Mouse (Mus musculus): ENCODE measurements at regions not wholly inside any gene's neighbourhood (a gene's known extent, or its start where the extent isn't known, plus 50 kb on each side); places are given as distances from the start of the nearest gene placed in this dataset.
A peak's percentile ranks its signal among the peaks of the same experiment; 100 is the strongest.

- no peak overlapping the region for H3K4me2 ChIP-seq (replicated peaks; ENCODE audit: low read depth, low read length)
- peak; percentile 9 for DNase-seq (ENCODE audit: low spot score)
- H3K4me3 ChIP-seq (ENCODE audit: low read depth, low read length), result no peak overlapping the region
- WGBS, result 44% methylated on average over 5 of the region's 5 CpGs
- ATAC-seq, result peak; percentile 49
- no peaks in the 10 kb centered on the region for H3K36me3 ChIP-seq (ENCODE audit: insufficient read depth, low read length)
- H3K9me3 ChIP-seq (ENCODE audit: low read length), result no peaks in the 10 kb centered on the region
- no peak overlapping the region for H3K9ac ChIP-seq (replicated peaks; ENCODE audit: low read depth)
- H3K27ac ChIP-seq (ENCODE audit: low read length), result no peak overlapping the region
- TF ChIP-seq CTCF (IDR thresholded peaks at IDR 0.05), result peak; percentile 36
- no peak for TF ChIP-seq EP300 (IDR thresholded peaks at IDR 0.05)
- H3K4me1 ChIP-seq (ENCODE audit: insufficient read depth, low read depth, low read length), result no peaks in the 10 kb centered on the region
- H3K27me3 ChIP-seq (replicated peaks; ENCODE audit: insufficient read depth, low read length), result no peaks in the 10 kb centered on the region
These were observed 182.9 kb downstream of the Fam76b start for GRCm38 (mm10) chr9:14010261-14010949.

- peak; percentile 20 for ATAC-seq
- no peaks in the 10 kb centered on the region for H3K27me3 ChIP-seq (replicated peaks; ENCODE audit: insufficient read depth, low read length)
- no peak overlapping the region for H3K4me3 ChIP-seq (ENCODE audit: low read depth, low read length)
- no peaks in the 10 kb centered on the region for H3K9me3 ChIP-seq (ENCODE audit: low read length)
- H3K4me1 ChIP-seq (ENCODE audit: insufficient read depth, low read depth, low read length), result peaks cover 6% of the 10 kb centered on the region; the same call in 1 of the 2 replicates
- H3K27ac ChIP-seq (ENCODE audit: low read length), result no peak overlapping the region
- DNase-seq (ENCODE audit: low spot score), result no peak
- no peak for TF ChIP-seq EP300 (IDR thresholded peaks at IDR 0.05)
- no peak for TF ChIP-seq CTCF (IDR thresholded peaks at IDR 0.05)
- no peaks in the 10 kb centered on the region for H3K36me3 ChIP-seq (ENCODE audit: insufficient read depth, low read length)
- no peak overlapping the region for H3K4me2 ChIP-seq (replicated peaks; ENCODE audit: low read depth, low read length)
- H3K9ac ChIP-seq (replicated peaks; ENCODE audit: low read depth), result no peak overlapping the region
These were observed 196.7 kb downstream of the Fam76b start for GRCm38 (mm10) chr9:14024216-14024615.

GRCm38 (mm10) chr9:14024701-14025100 lies 197.2 kb downstream of the Fam76b start:
- Histone ChIP-seq H3K27ac (ENCODE audit: low read length) (no peak overlapping the region), H3K9ac (replicated peaks; ENCODE audit: low read depth) (no peak overlapping the region), H3K4me1 (ENCODE audit: insufficient read depth, low read depth, low read length) (peaks cover 6% of the 10 kb centered on the region; the same call in 1 of the 2 replicates), H3K9me3 (ENCODE audit: low read length) (no peaks in the 10 kb centered on the region), H3K27me3 (replicated peaks; ENCODE audit: insufficient read depth, low read length) (no peaks in the 10 kb centered on the region), H3K4me2 (replicated peaks; ENCODE audit: low read depth, low read length) (no peak overlapping the region), H3K4me3 (ENCODE audit: low read depth, low read length) (no peak overlapping the region), H3K36me3 (ENCODE audit: insufficient read depth, low read length) (no peaks in the 10 kb centered on the region)
- no peak for TF ChIP-seq EP300 (IDR thresholded peaks at IDR 0.05)
- no peak for TF ChIP-seq CTCF (IDR thresholded peaks at IDR 0.05)
- 28% methylated on average over 3 of the region's 3 CpGs for WGBS
- ATAC-seq, result peak; percentile 72
- DNase-seq (ENCODE audit: low spot score), result peak; percentile 73

GRCm38 (mm10) chr9:14028056-14028455 lies 200.5 kb downstream of the Fam76b start:
- TF ChIP-seq EP300 (IDR thresholded peaks at IDR 0.05) (peak; percentile 62; the same call in 1 of the 2 replicates), CTCF (IDR thresholded peaks at IDR 0.05) (no peak)
- ATAC-seq (peak; percentile 78), DNase-seq (ENCODE audit: low spot score) (peak; percentile 80)
- no peak overlapping the region for H3K9ac ChIP-seq (replicated peaks; ENCODE audit: low read depth)
- H3K4me1 ChIP-seq (ENCODE audit: insufficient read depth, low read depth, low read length), result peaks cover 6% of the 10 kb centered on the region; the same call in 1 of the 2 replicates
- no peaks in the 10 kb centered on the region for H3K36me3 ChIP-seq (ENCODE audit: insufficient read depth, low read length)
- no peak overlapping the region for H3K4me3 ChIP-seq (ENCODE audit: low read depth, low read length)
- no peaks in the 10 kb centered on the region for H3K27me3 ChIP-seq (replicated peaks; ENCODE audit: insufficient read depth, low read length)
- H3K9me3 ChIP-seq (ENCODE audit: low read length), result no peaks in the 10 kb centered on the region
- H3K4me2 ChIP-seq (replicated peaks; ENCODE audit: low read depth, low read length), result no peak overlapping the region
- 51% methylated on average over 5 of the region's 5 CpGs for WGBS
- no peak overlapping the region for H3K27ac ChIP-seq (ENCODE audit: low read length)

GRCm38 (mm10) chr9:14031358-14032047 lies 204.0 kb downstream of the Fam76b start:
- H3K4me3 ChIP-seq (ENCODE audit: low read depth, low read length), result no peak overlapping the region
- ATAC-seq, result no peak
- H3K27ac ChIP-seq (ENCODE audit: low read length), result no peak overlapping the region
- H3K36me3 ChIP-seq (ENCODE audit: insufficient read depth, low read length), result no peaks in the 10 kb centered on the region
- no peak for TF ChIP-seq CTCF (IDR thresholded peaks at IDR 0.05)
- TF ChIP-seq EP300 (IDR thresholded peaks at IDR 0.05), result no peak
- H3K4me1 ChIP-seq (ENCODE audit: insufficient read depth, low read depth, low read length), result no peaks in the 10 kb centered on the region
- H3K27me3 ChIP-seq (replicated peaks; ENCODE audit: insufficient read depth, low read length), result no peaks in the 10 kb centered on the region
- H3K9me3 ChIP-seq (ENCODE audit: low read length), result no peaks in the 10 kb centered on the region
- no peak overlapping the region for H3K9ac ChIP-seq (replicated peaks; ENCODE audit: low read depth)
- H3K4me2 ChIP-seq (replicated peaks; ENCODE audit: low read depth, low read length), result no peak overlapping the region
- WGBS, result 71% methylated on average over 6 of the region's 6 CpGs
- DNase-seq (ENCODE audit: low spot score), result no peak

GRCm38 (mm10) chr9:14032048-14032362 lies 204.5 kb downstream of the Fam76b start:
- Histone ChIP-seq H3K36me3 (ENCODE audit: insufficient read depth, low read length) (no peaks in the 10 kb centered on the region), H3K4me2 (replicated peaks; ENCODE audit: low read depth, low read length) (no peak overlapping the region), H3K27me3 (replicated peaks; ENCODE audit: insufficient read depth, low read length) (no peaks in the 10 kb centered on the region), H3K4me1 (ENCODE audit: insufficient read depth, low read depth, low read length) (no peaks in the 10 kb centered on the region), H3K4me3 (ENCODE audit: low read depth, low read length) (no peak overlapping the region), H3K9ac (replicated peaks; ENCODE audit: low read depth) (no peak overlapping the region), H3K9me3 (ENCODE audit: low read length) (no peaks in the 10 kb centered on the region), H3K27ac (ENCODE audit: low read length) (no peak overlapping the region)
- DNase-seq (ENCODE audit: low spot score), result no peak
- TF ChIP-seq CTCF (IDR thresholded peaks at IDR 0.05), result no peak
- TF ChIP-seq EP300 (IDR thresholded peaks at IDR 0.05), result no peak
- 73% methylated on average over 1 of the region's 1 CpGs for WGBS
- no peak for ATAC-seq
